Mouse (Mus musculus) liver, postnatal 0 days (tissue): ENCODE measurements around the gene Jmjd7.

ENCODE experiments used
- CTCF ChIP-seq: sonication (generic); IDR thresholded peaks from 2 replicates; pipeline ENCODE4 v1.5.1; 2016; ENCODE audit warnings: antibody characterized with exemption, low read depth
- EP300 ChIP-seq: IDR thresholded peaks from 2 replicates; pipeline ENCODE4 v1.6.1; 2016; ENCODE audit warnings: antibody characterized with exemption, low read depth, mild to moderate bottlenecking

DNA sequence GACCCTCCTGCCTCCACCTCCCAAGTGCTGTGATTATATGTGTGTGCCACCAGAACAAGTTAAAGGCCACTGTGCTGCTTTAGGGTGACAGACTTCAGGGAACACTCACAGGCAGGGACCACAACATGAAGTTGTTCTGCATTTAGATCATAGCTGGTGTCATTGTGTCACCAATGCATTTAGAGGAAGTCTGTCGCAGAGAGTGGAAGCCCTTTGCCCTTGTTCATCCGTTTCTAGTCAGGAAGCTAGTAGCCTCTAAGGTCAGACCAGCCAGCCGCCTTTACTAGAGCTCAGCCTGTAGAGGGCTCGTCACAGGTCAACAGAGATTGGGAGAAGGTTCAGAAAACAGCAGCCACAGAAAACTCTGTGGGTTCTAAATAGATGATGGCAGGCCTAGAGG lies 18.6 kb upstream of the Jmjd7 start:
- TF ChIP-seq CTCF: no peak
- TF ChIP-seq EP300: no peak
